Mouse (Mus musculus) spleen, embryonic (tissue): Measurements from ENCODE around the gene Pde9a.

ENCODE experiments used
- CTCF ChIA-PET: fragments of 350-600 bp; sonication (Branson Sonifier 250); formaldehyde crosslinking; loops from one replicate; lab custom pipeline; 2022; lab: Charles Lee

Gene Pde9a

GRCm38 (mm10) chr17:31384968-31385627 lies 912 bp upstream of the Pde9a start:
- CTCF ChIA-PET = no interaction called here

- CTCF ChIA-PET = interaction anchor here (0.6 kb wide), 1 partner anchor 237 kb away, joined by 4 read pairs; no protein-coding TSS in a partner anchor
Measured at GRCm38 (mm10) chr17:31386766-31387275, 811 bp downstream of the Pde9a start.

- CTCF ChIA-PET = interaction anchor here (0.6 kb wide), 1 partner anchor 159 kb away, joined by 6 read pairs; no protein-coding TSS in a partner anchor
Measured at GRCm38 (mm10) chr17:31389432-31390050, 3.5 kb downstream of the Pde9a start.

GRCm38 (mm10) chr17:31391462-31391861 lies 5.5 kb downstream of the Pde9a start:
- CTCF ChIA-PET = no interaction called here

- CTCF ChIA-PET = no interaction called here
Measured at GRCm38 (mm10) chr17:31392041-31392440, 6.0 kb downstream of the Pde9a start.

- CTCF ChIA-PET = no interaction called here
Measured at GRCm38 (mm10) chr17:31393811-31394210, 7.8 kb downstream of the Pde9a start.

GRCm38 (mm10) chr17:31400294-31400693 lies 14.3 kb downstream of the Pde9a start:
- CTCF ChIA-PET = no interaction called here

GRCm38 (mm10) chr17:31401160-31401559 lies 15.2 kb downstream of the Pde9a start:
- CTCF ChIA-PET = no interaction called here

GRCm38 (mm10) chr17:31402713-31403112 lies 16.7 kb downstream of the Pde9a start:
- CTCF ChIA-PET = no interaction called here

GRCm38 (mm10) chr17:31405694-31406227 lies 19.8 kb downstream of the Pde9a start:
- CTCF ChIA-PET = no interaction called here

GRCm38 (mm10) chr17:31409741-31410350 lies 23.8 kb downstream of the Pde9a start:
- CTCF ChIA-PET = no interaction called here

- CTCF ChIA-PET = no interaction called here
Measured at GRCm38 (mm10) chr17:31415258-31415657, 29.2 kb downstream of the Pde9a start.

GRCm38 (mm10) chr17:31418804-31419597 lies 33.0 kb downstream of the Pde9a start:
- CTCF ChIA-PET = interaction anchor here (0.5 kb wide), 1 partner anchor 361 kb away, joined by 5 read pairs; no protein-coding TSS in a partner anchor

- CTCF ChIA-PET = interaction anchor here (0.5 kb wide), 1 partner anchor 362 kb away, joined by 5 read pairs; no protein-coding TSS in a partner anchor
Measured at GRCm38 (mm10) chr17:31419598-31419950, 33.6 kb downstream of the Pde9a start.

GRCm38 (mm10) chr17:31419995-31420394 lies 34.0 kb downstream of the Pde9a start:
- CTCF ChIA-PET = interaction anchor here (0.5 kb wide), 1 partner anchor 362 kb away, joined by 5 read pairs; no protein-coding TSS in a partner anchor

- CTCF ChIA-PET = no interaction called here
Measured at GRCm38 (mm10) chr17:31420658-31421057, 34.6 kb downstream of the Pde9a start.

GRCm38 (mm10) chr17:31422381-31422780 lies 36.4 kb downstream of the Pde9a start:
- CTCF ChIA-PET = interaction anchor here (0.5 to 1.0 kb wide), 2 partner anchors 70 to 99 kb away, joined by 3 to 7 read pairs; no protein-coding TSS in a partner anchor

- CTCF ChIA-PET = no interaction called here
Measured at GRCm38 (mm10) chr17:31423020-31423419, 37.0 kb downstream of the Pde9a start.

GRCm38 (mm10) chr17:31424358-31424757 lies 38.3 kb downstream of the Pde9a start:
- CTCF ChIA-PET = no interaction called here

- CTCF ChIA-PET = no interaction called here
Measured at GRCm38 (mm10) chr17:31424798-31425197, 38.8 kb downstream of the Pde9a start.
